Mouse (Mus musculus): Measurements from ENCODE around the gene Aldh3b1. TPM values are rescaled to one million over a fixed set of nuclear protein-coding genes. Genes with fewer than 3 reads are reported as not detected.
A peak's percentile ranks its signal among the peaks of the same experiment; 100 is the strongest.

The Aldh3b1 gene
- total and polyA plus RNA-seq, 2 experiments from 2014 or later: 2.8 to 3.7 TPM

- H3K36me3 ChIP-seq (ENCODE audit: insufficient read depth, low read length): peaks cover 61% of the 10 kb centered on the region
- TF ChIP-seq CTCF (IDR thresholded peaks at IDR 0.05): no peak
Observed at GRCm38 (mm10) chr19:3889096-3889495, 40.5 kb downstream of the Aldh3b1 start.

GRCm38 (mm10) chr19:3884325-3884990 lies 45.1 kb downstream of the Aldh3b1 start:
- Histone ChIP-seq H3K9ac (replicated peaks; ENCODE audit: low read length, poor library complexity, severe bottlenecking) (no peak overlapping the region), H3K4me1 (ENCODE audit: insufficient read depth, low read length) (0 out of 2 replicates have a peak, but pooled peaks cover 3% of the 10 kb centered on the region), H3K27ac (ENCODE audit: low read depth, low read length) (no peak overlapping the region), H3K36me3 (ENCODE audit: insufficient read depth, low read length) (peaks cover 28% of the 10 kb centered on the region), H3K27me3 (ENCODE audit: insufficient read depth, low read length) (no peaks in the 10 kb centered on the region), H3K4me2 (ENCODE audit: low read depth, low read length, poor library complexity, severe bottlenecking) (no peak overlapping the region), H3K9me3 (ENCODE audit: low read length) (no peaks in the 10 kb centered on the region), H3K4me3 (ENCODE audit: low read depth, low read length) (no peak overlapping the region)
- WGBS: 76% methylated on average over 6 of the region's 6 CpGs
- no peak for DNase-seq (ENCODE audit: low spot score)
- no peak for ATAC-seq (ENCODE audit: low FRiP score)
- TF ChIP-seq CTCF (IDR thresholded peaks at IDR 0.05): no peak

More at GRCm38 (mm10) chr19:3889096-3889495, 40.5 kb downstream of the Aldh3b1 start:
- no peaks in the 10 kb centered on the region for H3K4me1 ChIP-seq (ENCODE audit: insufficient read depth, low read length)
- ATAC-seq (ENCODE audit: low FRiP score) (no peak), DNase-seq (ENCODE audit: low spot score) (no peak)
- H3K9me3 ChIP-seq (ENCODE audit: low read length): no peaks in the 10 kb centered on the region
- no peak overlapping the region for H3K9ac ChIP-seq (replicated peaks; ENCODE audit: low read length, poor library complexity, severe bottlenecking)
- H3K4me3 ChIP-seq (ENCODE audit: low read depth, low read length): no peak overlapping the region
- no peak overlapping the region for H3K4me2 ChIP-seq (ENCODE audit: low read depth, low read length, poor library complexity, severe bottlenecking)
- WGBS: 91% methylated on average over 5 of the region's 5 CpGs
- no peaks in the 10 kb centered on the region for H3K27me3 ChIP-seq (ENCODE audit: insufficient read depth, low read length)
- no peak overlapping the region for H3K27ac ChIP-seq (ENCODE audit: low read depth, low read length)

- no peak for DNase-seq (ENCODE audit: low spot score)
- TF ChIP-seq CTCF (IDR thresholded peaks at IDR 0.05): no peak
- peaks cover 24% of the 10 kb centered on the region for H3K36me3 ChIP-seq (ENCODE audit: insufficient read depth, low read length)
- H3K27ac ChIP-seq (ENCODE audit: low read depth, low read length): no peak overlapping the region
- H3K9ac ChIP-seq (replicated peaks; ENCODE audit: low read length, poor library complexity, severe bottlenecking): no peak overlapping the region
- no peaks in the 10 kb centered on the region for H3K9me3 ChIP-seq (ENCODE audit: low read length)
- 0 out of 2 replicates have a peak, but pooled peaks cover 3% of the 10 kb centered on the region for H3K4me1 ChIP-seq (ENCODE audit: insufficient read depth, low read length)
- WGBS: 61% methylated on average over 4 of the region's 4 CpGs
- no peak for ATAC-seq (ENCODE audit: low FRiP score)
- no peak overlapping the region for H3K4me3 ChIP-seq (ENCODE audit: low read depth, low read length)
- H3K4me2 ChIP-seq (ENCODE audit: low read depth, low read length, poor library complexity, severe bottlenecking): no peak overlapping the region
- no peaks in the 10 kb centered on the region for H3K27me3 ChIP-seq (ENCODE audit: insufficient read depth, low read length)
Observed at GRCm38 (mm10) chr19:3882214-3882613, 47.4 kb downstream of the Aldh3b1 start.

GRCm38 (mm10) chr19:3880054-3880848 lies 49.4 kb downstream of the Aldh3b1 start:
- H3K36me3 ChIP-seq (ENCODE audit: insufficient read depth, low read length): peaks cover 17% of the 10 kb centered on the region; the same call in 1 of the 2 replicates
- ATAC-seq (ENCODE audit: low FRiP score) (no peak), DNase-seq (ENCODE audit: low spot score) (no peak)
- H3K4me3 ChIP-seq (ENCODE audit: low read depth, low read length): no peak overlapping the region
- TF ChIP-seq CTCF (IDR thresholded peaks at IDR 0.05): no peak
- no peaks in the 10 kb centered on the region for H3K27me3 ChIP-seq (ENCODE audit: insufficient read depth, low read length)
- no peak overlapping the region for H3K27ac ChIP-seq (ENCODE audit: low read depth, low read length)
- H3K9me3 ChIP-seq (ENCODE audit: low read length): no peaks in the 10 kb centered on the region
- 0 out of 2 replicates have a peak, but pooled peaks cover 3% of the 10 kb centered on the region for H3K4me1 ChIP-seq (ENCODE audit: insufficient read depth, low read length)
- no peak overlapping the region for H3K4me2 ChIP-seq (ENCODE audit: low read depth, low read length, poor library complexity, severe bottlenecking)
- WGBS: 97% methylated on average over 6 of the region's 6 CpGs
- no peak overlapping the region for H3K9ac ChIP-seq (replicated peaks; ENCODE audit: low read length, poor library complexity, severe bottlenecking)

GRCm38 (mm10) chr19:3875045-3875444 lies 54.6 kb downstream of the Aldh3b1 start:
- no peak overlapping the region for H3K9ac ChIP-seq (replicated peaks; ENCODE audit: low read length, poor library complexity, severe bottlenecking)
- TF ChIP-seq CTCF (IDR thresholded peaks at IDR 0.05): no peak
- H3K27ac ChIP-seq (ENCODE audit: low read depth, low read length): no peak overlapping the region
- peaks cover 10% of the 10 kb centered on the region; the same call in 1 of the 2 replicates for H3K36me3 ChIP-seq (ENCODE audit: insufficient read depth, low read length)
- H3K4me2 ChIP-seq (ENCODE audit: low read depth, low read length, poor library complexity, severe bottlenecking): no peak overlapping the region
- DNase-seq (ENCODE audit: low spot score) (no peak), ATAC-seq (ENCODE audit: low FRiP score) (no peak)
- no peaks in the 10 kb centered on the region for H3K27me3 ChIP-seq (ENCODE audit: insufficient read depth, low read length)
- H3K4me3 ChIP-seq (ENCODE audit: low read depth, low read length): no peak overlapping the region
- H3K9me3 ChIP-seq (ENCODE audit: low read length): no peaks in the 10 kb centered on the region
- no peaks in the 10 kb centered on the region for H3K4me1 ChIP-seq (ENCODE audit: insufficient read depth, low read length)
- 86% methylated on average over 7 of the region's 7 CpGs for WGBS

GRCm38 (mm10) chr19:3872373-3872772 lies 57.2 kb downstream of the Aldh3b1 start:
- ATAC-seq (ENCODE audit: low FRiP score) (no peak), DNase-seq (ENCODE audit: low spot score) (peak; percentile 29)
- Histone ChIP-seq H3K9me3 (ENCODE audit: low read length) (no peaks in the 10 kb centered on the region), H3K9ac (replicated peaks; ENCODE audit: low read length, poor library complexity, severe bottlenecking) (no peak overlapping the region), H3K27me3 (ENCODE audit: insufficient read depth, low read length) (no peaks in the 10 kb centered on the region), H3K4me1 (ENCODE audit: insufficient read depth, low read length) (no peaks in the 10 kb centered on the region), H3K4me2 (ENCODE audit: low read depth, low read length, poor library complexity, severe bottlenecking) (no peak overlapping the region), H3K27ac (ENCODE audit: low read depth, low read length) (no peak overlapping the region), H3K36me3 (ENCODE audit: insufficient read depth, low read length) (peaks cover 4% of the 10 kb centered on the region; the same call in 1 of the 2 replicates), H3K4me3 (ENCODE audit: low read depth, low read length) (no peak overlapping the region)
- 60% methylated on average over 4 of the region's 4 CpGs for WGBS
- no peak for TF ChIP-seq CTCF (IDR thresholded peaks at IDR 0.05)
